Mouse (Mus musculus) embryonic fibroblast, embryonic 13.5 days (primary cell): Measurements from ENCODE around the gene Eva1b.

Experiments used
- CTCF ChIP-seq: IDR thresholded peaks from 2 replicates; pipeline ENCODE4 v1.5.1; 2011; ENCODE audit warnings: mild to moderate bottlenecking, control low read depth, low read length, moderate library complexity, borderline replicate concordance; ENCODE audit not compliant: insufficient read depth
- POLR2A ChIP-seq: IDR thresholded peaks from 2 replicates; pipeline ENCODE4 v1.6.1; 2011; ENCODE audit warnings: low read depth, mild to moderate bottlenecking, control low read depth, low read length, moderate library complexity

DNA sequence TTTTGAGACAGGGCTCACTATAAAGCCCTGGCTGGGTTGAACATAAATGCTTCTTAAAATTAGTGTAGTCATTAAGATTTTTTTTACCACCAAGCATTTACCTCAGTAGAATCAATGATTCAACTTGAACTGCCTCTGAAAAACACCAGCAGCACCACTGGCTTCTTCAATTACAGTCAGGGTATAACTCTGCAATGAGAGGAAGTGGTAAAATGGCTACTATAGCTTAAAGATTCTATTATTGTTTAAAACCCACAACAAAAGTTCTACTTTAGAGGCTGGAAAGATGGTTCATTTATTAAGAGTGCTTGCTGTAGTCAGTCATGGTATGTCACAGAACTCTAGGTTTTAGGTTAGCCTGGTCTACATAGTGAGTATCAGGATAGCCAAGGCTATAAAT is 46.7 kb downstream of the Eva1b start:
- TF ChIP-seq POLR2A (no peak), CTCF (no peak)
